Mouse (Mus musculus): Measurements from ENCODE around the gene Olfml2a. TPM values are rescaled to one million over a fixed set of nuclear protein-coding genes. Genes with fewer than 3 reads are reported as not detected.

The Olfml2a gene
- polyA plus RNA-seq, 1 experiment from 2014 or later, result 2.7 TPM

- Histone ChIP-seq H3K9me3 (replicated peaks; ENCODE audit: low read length) (no peaks in the 10 kb centered on the region), H3K27me3 (ENCODE audit: insufficient read depth, low read length) (no peaks in the 10 kb centered on the region), H3K27ac (no peak overlapping the region; the same call in 1 of the 2 replicates), H3K36me3 (ENCODE audit: insufficient read depth, low read length) (no peaks in the 10 kb centered on the region), H3K4me3 (replicated peaks; ENCODE audit: low read depth, low read length) (no peak overlapping the region), H3K4me1 (replicated peaks; ENCODE audit: insufficient read depth, low read length) (peaks cover 7% of the 10 kb centered on the region; the same call in 1 of the 2 replicates), H3K9ac (ENCODE audit: low read depth, low read length) (no peak overlapping the region), H3K4me2 (ENCODE audit: low read length) (no peak overlapping the region)
- ATAC-seq (replicated peaks; ENCODE audit: low FRiP score, low read depth) (no peak), DNase-seq (ENCODE audit: low spot score) (no peak)
- no peak for TF ChIP-seq CTCF (IDR thresholded peaks at IDR 0.05; ENCODE audit: low read depth)
- WGBS, result 55% methylated on average over 5 of the region's 5 CpGs
Measured at GRCm38 (mm10) chr2:38934936-38935335, 3.2 kb downstream of the Olfml2a start.

GRCm38 (mm10) chr2:38936721-38937378 lies 5.1 kb downstream of the Olfml2a start:
- Histone ChIP-seq H3K4me1 (replicated peaks; ENCODE audit: insufficient read depth, low read length) (peaks cover 4% of the 10 kb centered on the region; the same call in 1 of the 2 replicates), H3K9me3 (replicated peaks; ENCODE audit: low read length) (no peaks in the 10 kb centered on the region), H3K9ac (ENCODE audit: low read depth, low read length) (no peak overlapping the region), H3K36me3 (ENCODE audit: insufficient read depth, low read length) (no peaks in the 10 kb centered on the region), H3K27ac (no peak overlapping the region), H3K27me3 (ENCODE audit: insufficient read depth, low read length) (no peaks in the 10 kb centered on the region), H3K4me3 (replicated peaks; ENCODE audit: low read depth, low read length) (no peak overlapping the region), H3K4me2 (ENCODE audit: low read length) (no peak overlapping the region)
- no peak for ATAC-seq (replicated peaks; ENCODE audit: low FRiP score, low read depth)
- TF ChIP-seq CTCF (IDR thresholded peaks at IDR 0.05; ENCODE audit: low read depth), result no peak
- DNase-seq (ENCODE audit: low spot score), result no peak
- WGBS, result 53% methylated on average over 9 of the region's 9 CpGs

GRCm38 (mm10) chr2:38937396-38937795 lies 5.6 kb downstream of the Olfml2a start:
- 78% methylated on average over 3 of the region's 3 CpGs for WGBS
- Histone ChIP-seq H3K27me3 (ENCODE audit: insufficient read depth, low read length) (no peaks in the 10 kb centered on the region), H3K9me3 (replicated peaks; ENCODE audit: low read length) (no peaks in the 10 kb centered on the region), H3K36me3 (ENCODE audit: insufficient read depth, low read length) (no peaks in the 10 kb centered on the region), H3K9ac (ENCODE audit: low read depth, low read length) (no peak overlapping the region), H3K27ac (no peak overlapping the region), H3K4me1 (replicated peaks; ENCODE audit: insufficient read depth, low read length) (no peaks in the 10 kb centered on the region), H3K4me2 (ENCODE audit: low read length) (no peak overlapping the region), H3K4me3 (replicated peaks; ENCODE audit: low read depth, low read length) (no peak overlapping the region)
- no peak for ATAC-seq (replicated peaks; ENCODE audit: low FRiP score, low read depth)
- no peak for TF ChIP-seq CTCF (IDR thresholded peaks at IDR 0.05; ENCODE audit: low read depth)
- DNase-seq (ENCODE audit: low spot score), result no peak

GRCm38 (mm10) chr2:38938007-38938406 lies 6.2 kb downstream of the Olfml2a start:
- WGBS, result 90% methylated on average over 1 of the region's 1 CpGs
- Histone ChIP-seq H3K27ac (no peak overlapping the region), H3K4me2 (ENCODE audit: low read length) (no peak overlapping the region), H3K4me1 (replicated peaks; ENCODE audit: insufficient read depth, low read length) (no peaks in the 10 kb centered on the region), H3K27me3 (ENCODE audit: insufficient read depth, low read length) (no peaks in the 10 kb centered on the region), H3K9me3 (replicated peaks; ENCODE audit: low read length) (no peaks in the 10 kb centered on the region), H3K9ac (ENCODE audit: low read depth, low read length) (no peak overlapping the region), H3K4me3 (replicated peaks; ENCODE audit: low read depth, low read length) (no peak overlapping the region), H3K36me3 (ENCODE audit: insufficient read depth, low read length) (no peaks in the 10 kb centered on the region)
- ATAC-seq (replicated peaks; ENCODE audit: low FRiP score, low read depth) (no peak), DNase-seq (ENCODE audit: low spot score) (no peak)
- no peak for TF ChIP-seq CTCF (IDR thresholded peaks at IDR 0.05; ENCODE audit: low read depth)

- Histone ChIP-seq H3K9me3 (replicated peaks; ENCODE audit: low read length) (no peaks in the 10 kb centered on the region), H3K4me3 (replicated peaks; ENCODE audit: low read depth, low read length) (no peak overlapping the region), H3K4me2 (ENCODE audit: low read length) (no peak overlapping the region), H3K9ac (ENCODE audit: low read depth, low read length) (no peak overlapping the region), H3K36me3 (ENCODE audit: insufficient read depth, low read length) (no peaks in the 10 kb centered on the region), H3K4me1 (replicated peaks; ENCODE audit: insufficient read depth, low read length) (no peaks in the 10 kb centered on the region), H3K27me3 (ENCODE audit: insufficient read depth, low read length) (no peaks in the 10 kb centered on the region), H3K27ac (no peak overlapping the region)
- ATAC-seq (replicated peaks; ENCODE audit: low FRiP score, low read depth), result no peak
- no peak for DNase-seq (ENCODE audit: low spot score)
- WGBS, result 69% methylated on average over 2 of the region's 2 CpGs
- peak; percentile 25; the same call in 1 of the 2 replicates for TF ChIP-seq CTCF (IDR thresholded peaks at IDR 0.05; ENCODE audit: low read depth)
Measured at GRCm38 (mm10) chr2:38939047-38939446, 7.3 kb downstream of the Olfml2a start.

- H3K9ac ChIP-seq (ENCODE audit: low read depth, low read length), result no peak overlapping the region
- H3K4me1 ChIP-seq (replicated peaks; ENCODE audit: insufficient read depth, low read length), result no peaks in the 10 kb centered on the region
- DNase-seq (ENCODE audit: low spot score), result no peak
- ATAC-seq (replicated peaks; ENCODE audit: low FRiP score, low read depth), result no peak
- H3K27me3 ChIP-seq (ENCODE audit: insufficient read depth, low read length), result no peaks in the 10 kb centered on the region
- no peaks in the 10 kb centered on the region for H3K36me3 ChIP-seq (ENCODE audit: insufficient read depth, low read length)
- H3K27ac ChIP-seq, result no peak overlapping the region
- no peak overlapping the region for H3K4me2 ChIP-seq (ENCODE audit: low read length)
- no peaks in the 10 kb centered on the region for H3K9me3 ChIP-seq (replicated peaks; ENCODE audit: low read length)
- 69% methylated on average over 14 of the region's 14 CpGs for WGBS
- H3K4me3 ChIP-seq (replicated peaks; ENCODE audit: low read depth, low read length), result no peak overlapping the region
- TF ChIP-seq CTCF (IDR thresholded peaks at IDR 0.05; ENCODE audit: low read depth), result no peak
Measured at GRCm38 (mm10) chr2:38941426-38941825, 9.6 kb downstream of the Olfml2a start.

GRCm38 (mm10) chr2:38941898-38942297 lies 10.1 kb downstream of the Olfml2a start:
- ATAC-seq (replicated peaks; ENCODE audit: low FRiP score, low read depth) (no peak), DNase-seq (ENCODE audit: low spot score) (no peak)
- Histone ChIP-seq H3K27me3 (ENCODE audit: insufficient read depth, low read length) (no peaks in the 10 kb centered on the region), H3K27ac (no peak overlapping the region), H3K4me3 (replicated peaks; ENCODE audit: low read depth, low read length) (no peak overlapping the region), H3K36me3 (ENCODE audit: insufficient read depth, low read length) (no peaks in the 10 kb centered on the region), H3K4me2 (ENCODE audit: low read length) (no peak overlapping the region), H3K9ac (ENCODE audit: low read depth, low read length) (no peak overlapping the region), H3K9me3 (replicated peaks; ENCODE audit: low read length) (no peaks in the 10 kb centered on the region), H3K4me1 (replicated peaks; ENCODE audit: insufficient read depth, low read length) (no peaks in the 10 kb centered on the region)
- no peak for TF ChIP-seq CTCF (IDR thresholded peaks at IDR 0.05; ENCODE audit: low read depth)
- WGBS, result 70% methylated on average over 2 of the region's 2 CpGs

Data from kidney, postnatal 0 days (tissue).